Mouse (Mus musculus): ENCODE results near the gene Carnmt1.

GRCm38 (mm10) chr19:18725186-18725585, 54.6 kb downstream of the Carnmt1 start:
- TF ChIP-seq EP300 (IDR thresholded peaks at IDR 0.05; ENCODE audit: low read depth) (no peak), CTCF (IDR thresholded peaks at IDR 0.05; ENCODE audit: low read depth) (peak; percentile 33)

Data from liver, embryonic 14.5 days (tissue).